Mouse (Mus musculus) fat pad, adult 2 months (tissue): ENCODE data around the gene Pofut2.

ENCODE experiments used
- DNase-seq: peaks from one replicate; pipeline ENCODE4 v3.0.0-alpha.2; 2011; ENCODE audit warnings: low read depth, low spot score; ENCODE audit errors: extremely low read depth

The Pofut2 gene

GRCm38 (mm10) chr10:77258704-77259621, at the start of gene Pofut2:
TSS of gene Pofut2 (plus strand) at chr10:77259218.
- DNase-seq = peak; percentile 42

GRCm38 (mm10) chr10:77209261-77209660, 49.8 kb upstream of the Pofut2 start:
- no peak for DNase-seq

GRCm38 (mm10) chr10:77210666-77211065, 48.4 kb upstream of the Pofut2 start:
- no peak for DNase-seq

GRCm38 (mm10) chr10:77211116-77211570, 47.9 kb upstream of the Pofut2 start:
- no peak for DNase-seq

- no peak for DNase-seq
Measured at GRCm38 (mm10) chr10:77212354-77213120, 46.5 kb upstream of the Pofut2 start.

- DNase-seq = no peak
Measured at GRCm38 (mm10) chr10:77213483-77213882, 45.5 kb upstream of the Pofut2 start.

- no peak for DNase-seq
Measured at GRCm38 (mm10) chr10:77214586-77214985, 44.4 kb upstream of the Pofut2 start.

GRCm38 (mm10) chr10:77215641-77216040, 43.4 kb upstream of the Pofut2 start:
- no peak for DNase-seq

GRCm38 (mm10) chr10:77216313-77216712, 42.7 kb upstream of the Pofut2 start:
- DNase-seq = no peak

- no peak for DNase-seq
Measured at GRCm38 (mm10) chr10:77217155-77217731, 41.8 kb upstream of the Pofut2 start.

GRCm38 (mm10) chr10:77218059-77218458, 41.0 kb upstream of the Pofut2 start:
- no peak for DNase-seq

GRCm38 (mm10) chr10:77219411-77220025, 39.5 kb upstream of the Pofut2 start:
- DNase-seq = no peak

- no peak for DNase-seq
Measured at GRCm38 (mm10) chr10:77221108-77221507, 37.9 kb upstream of the Pofut2 start.

GRCm38 (mm10) chr10:77222963-77223552, 36.0 kb upstream of the Pofut2 start:
- no peak for DNase-seq

GRCm38 (mm10) chr10:77224390-77224789, 34.6 kb upstream of the Pofut2 start:
- no peak for DNase-seq

GRCm38 (mm10) chr10:77225414-77225813, 33.6 kb upstream of the Pofut2 start:
- DNase-seq = no peak

GRCm38 (mm10) chr10:77225995-77226688, 32.9 kb upstream of the Pofut2 start:
- DNase-seq = no peak

- no peak for DNase-seq
Measured at GRCm38 (mm10) chr10:77226691-77227367, 32.2 kb upstream of the Pofut2 start.

GRCm38 (mm10) chr10:77227368-77227723, 31.7 kb upstream of the Pofut2 start:
- no peak for DNase-seq
